Mouse (Mus musculus) heart, postnatal 0 days (tissue): ENCODE measurements around the gene Olfr710. TPM values are rescaled to one million over a fixed set of nuclear protein-coding genes. Genes with fewer than 3 reads are reported as not detected.
"Not testable (repeated sequence)": the region's sequence is repeated elsewhere in the genome, so short reads cannot be mapped to it uniquely, and the experiment has no call there.

Source experiments
- ATAC-seq: fragments of 200-750 bp; cut with Nextera tagmentation; 2 replicates; pipeline ENCODE4 v1.8.0; 2017; ENCODE audit warnings: low read depth, moderate number of reproducible peaks, moderate library complexity; ENCODE audit not compliant: insufficient read depth
- DNase-seq: peaks from one replicate; pipeline ENCODE4 v3.0.0-alpha.2; 2016; ENCODE audit warnings: low spot score
- H3K27ac ChIP-seq: fragments of 300-500 bp; sonication (generic); 2 replicates; pipeline ENCODE4 v1.5.1; 2014; ENCODE audit warnings: low read depth, mild to moderate bottlenecking
- H3K27me3 ChIP-seq: fragments of 300-500 bp; sonication (generic); 2 replicates; pipeline ENCODE4 v1.6.1; 2014; ENCODE audit warnings: low read length, mixed read lengths; ENCODE audit not compliant: control insufficient read depth, insufficient read depth
- H3K36me3 ChIP-seq: fragments of 300-500 bp; sonication (generic); replicated peaks from 2 replicates; pipeline ENCODE4 v1.6.1; 2014; ENCODE audit warnings: low read length, mixed read lengths; ENCODE audit not compliant: control insufficient read depth, insufficient read depth
- H3K4me1 ChIP-seq: fragments of 300-500 bp; sonication (generic); 2 replicates; pipeline ENCODE4 v1.6.1; 2014; ENCODE audit warnings: antibody characterized with exemption; ENCODE audit not compliant: control insufficient read depth, insufficient read depth
- H3K4me2 ChIP-seq: fragments of 300-500 bp; sonication (generic); 2 replicates; pipeline ENCODE4 v1.6.1; 2014; ENCODE audit warnings: low read depth, mild to moderate bottlenecking, low read length, moderate library complexity
- H3K4me3 ChIP-seq: fragments of 300-500 bp; sonication (generic); 2 replicates; pipeline ENCODE4 v1.5.1; 2014; ENCODE audit warnings: low read depth, low read length
- H3K9ac ChIP-seq: fragments of 300-500 bp; sonication (generic); replicated peaks from 2 replicates; pipeline ENCODE4 v1.6.1; 2014; ENCODE audit warnings: low read depth, low read length, mixed read lengths
- H3K9me3 ChIP-seq: fragments of 300-500 bp; sonication (generic); replicated peaks from 2 replicates; pipeline ENCODE4 v1.6.1; 2016; ENCODE audit warnings: low read length; ENCODE audit not compliant: control insufficient read depth
- CTCF ChIP-seq: IDR thresholded peaks from 2 replicates; pipeline ENCODE4 v1.5.1; 2016; ENCODE audit warnings: antibody characterized with exemption, control low read depth, low read depth
- EP300 ChIP-seq: IDR thresholded peaks from 2 replicates; pipeline ENCODE4 v1.6.1; 2016; ENCODE audit warnings: antibody characterized with exemption, low read depth
- WGBS: fragments of 180-500 bp; shearing (Covaris S2); extraction: QIAGEN DNeasy Blood & Tissue Kit; methylation state at CpG from one replicate; pipeline ENCODE4 v1.1.7; 2014; 5-methylcytosine and 5-hydroxymethylcytosine counted together
- polyA plus RNA-seq: library from polyadenylated mRNA; unstranded; fragments of >200 nt; fragmentation: Nextera tagmentation; extraction: Ambion mirVana; gene quantifications from 2 replicates; pipeline ENCODE4 v1.2.1, GENCODE M21; 2015
- total RNA-seq: library from RNA; depleted of rRNA; stranded (reverse); fragments of >200 nt; gene quantifications from 2 replicates; pipeline ENCODE4 v1.2.3, GENCODE M21; 2014; ENCODE audit warnings: low replicate concordance; rRNA removed

The Olfr710 gene
- total and polyA plus RNA-seq, 2 experiments from 2014 or later, result not detected

DNA sequence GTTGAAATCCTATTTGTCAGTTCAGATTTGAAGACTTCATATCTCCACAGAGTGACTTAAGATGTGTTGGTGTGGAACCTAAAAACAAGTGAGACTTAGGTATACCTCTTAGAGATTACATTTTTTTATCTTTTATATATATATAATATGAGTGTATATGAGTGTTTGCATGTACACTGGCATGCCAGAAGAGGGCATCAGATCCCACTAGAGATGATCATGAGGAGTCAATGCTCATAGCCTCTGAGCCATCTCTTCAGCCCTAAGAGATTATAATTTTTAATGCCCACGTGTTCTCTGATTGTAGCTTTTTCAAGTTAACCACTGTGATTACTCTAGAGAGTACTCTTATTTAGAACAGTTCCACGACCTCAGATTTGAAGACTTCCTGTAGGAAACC, 40.4 kb downstream of the Olfr710 start, which contains the start of gene Olfr1532-ps1:
Olfr1532-ps1 (plus strand) TSS at position 326 of the 400 bp plus-strand sequence.
- TF ChIP-seq CTCF (no peak), EP300 (no peak)
- ATAC-seq (no peak), DNase-seq (no peak)
- no peak within 1 kb of the TSS for H3K4me2 ChIP-seq
- WGBS, result 35% methylated on average over 2 of the region's 2 CpGs
- H3K9me3 ChIP-seq, result no peaks in the 10 kb centered on the region
- H3K4me1 ChIP-seq, result no peaks in the 10 kb centered on the region
- H3K27me3 ChIP-seq, result no peaks in the 10 kb centered on the region
- no peak within 1 kb of the TSS for H3K27ac ChIP-seq
- H3K9ac ChIP-seq, result no peak within 1 kb of the TSS
- no peak within 1 kb of the TSS for H3K4me3 ChIP-seq
- H3K36me3 ChIP-seq, result no peaks in the 10 kb centered on the region

GRCm38 (mm10) chr7:106901141-106901540, 47.0 kb downstream of the Olfr710 start, which contains the start of gene Olfr707:
Gene Olfr707 (minus strand): TSS chr7:106901241.
- H3K27ac ChIP-seq, H3K36me3 ChIP-seq, H3K4me2 ChIP-seq, ATAC-seq, DNase-seq, H3K27me3 ChIP-seq, H3K9ac ChIP-seq, H3K4me1 ChIP-seq, H3K9me3 ChIP-seq, H3K4me3 ChIP-seq: not testable (repeated sequence)
- WGBS, result 71% methylated on average over 3 of the region's 3 CpGs

Other genes with a start within 250 kb of the Olfr710 start
- gene Olfr695, start 231.9 kb downstream of the Olfr710 start, total RNA-seq, result not detected in 2 replicates
- not detected in 2 replicates for gene Olfr695, start 231.9 kb downstream of the Olfr710 start, polyA plus RNA-seq
- gene Olfr697, start 205.9 kb downstream of the Olfr710 start, total RNA-seq, result not detected in 2 replicates
- gene Olfr697, start 205.9 kb downstream of the Olfr710 start, polyA plus RNA-seq, result not detected in 2 replicates
- gene Olfr698, start 192.9 kb downstream of the Olfr710 start, total RNA-seq, result not detected in 2 replicates
- not detected in 2 replicates for gene Olfr698, start 192.9 kb downstream of the Olfr710 start, polyA plus RNA-seq
- not detected in 2 replicates for gene Olfr699, start 155.1 kb downstream of the Olfr710 start, total RNA-seq
- not detected in 2 replicates for gene Olfr699, start 155.1 kb downstream of the Olfr710 start, polyA plus RNA-seq
- not detected in 2 replicates for gene Olfr700, start 139.5 kb downstream of the Olfr710 start, total RNA-seq
- not detected in 2 replicates for gene Olfr700, start 139.5 kb downstream of the Olfr710 start, polyA plus RNA-seq
- not detected in 2 replicates for gene Olfr701, start 134.2 kb downstream of the Olfr710 start, total RNA-seq
- not detected in 2 replicates for gene Olfr701, start 134.2 kb downstream of the Olfr710 start, polyA plus RNA-seq
- gene Olfr702, start 114.4 kb downstream of the Olfr710 start, total RNA-seq, result not detected in 2 replicates
- gene Olfr702, start 114.4 kb downstream of the Olfr710 start, polyA plus RNA-seq, result not detected in 2 replicates
- gene Olfr703, start 105.0 kb downstream of the Olfr710 start, total RNA-seq, result not detected in 2 replicates
- not detected in 2 replicates for gene Olfr703, start 105.0 kb downstream of the Olfr710 start, polyA plus RNA-seq
- not detected in 2 replicates for gene Olfr704, start 85.1 kb downstream of the Olfr710 start, total RNA-seq
- gene Olfr704, start 85.1 kb downstream of the Olfr710 start, polyA plus RNA-seq, result not detected in 2 replicates
- not detected in 2 replicates for gene Olfr705, start 71.4 kb downstream of the Olfr710 start, total RNA-seq
- not detected in 2 replicates for gene Olfr705, start 71.4 kb downstream of the Olfr710 start, polyA plus RNA-seq
- not detected in 2 replicates for gene Olfr706, start 60.1 kb downstream of the Olfr710 start, total RNA-seq
- not detected in 2 replicates for gene Olfr706, start 60.1 kb downstream of the Olfr710 start, polyA plus RNA-seq
- not detected in 2 replicates for gene Olfr707, start 47.1 kb downstream of the Olfr710 start, total RNA-seq
- gene Olfr707, start 47.1 kb downstream of the Olfr710 start, polyA plus RNA-seq, result not detected in 2 replicates
- gene Olfr1532-ps1, start 40.3 kb downstream of the Olfr710 start, total RNA-seq, result not detected in 2 replicates
- gene Olfr1532-ps1, start 40.3 kb downstream of the Olfr710 start, polyA plus RNA-seq, result not detected in 2 replicates
- gene Olfr709-ps1, start 16.1 kb downstream of the Olfr710 start, total RNA-seq, result not detected in 2 replicates
- not detected in 2 replicates for gene Olfr709-ps1, start 16.1 kb downstream of the Olfr710 start, polyA plus RNA-seq
- not detected in 2 replicates for gene Olfr6, start 15.6 kb upstream of the Olfr710 start, total RNA-seq
- not detected in 2 replicates for gene Olfr6, start 15.6 kb upstream of the Olfr710 start, polyA plus RNA-seq
- gene Olfr711, start 27.1 kb upstream of the Olfr710 start, total RNA-seq, result not detected in 2 replicates
- not detected in 2 replicates for gene Olfr711, start 27.1 kb upstream of the Olfr710 start, polyA plus RNA-seq
- gene Olfr2, start 57.8 kb upstream of the Olfr710 start, total RNA-seq, result not detected in 2 replicates
- not detected in 2 replicates for gene Olfr2, start 57.8 kb upstream of the Olfr710 start, polyA plus RNA-seq
- not detected in 2 replicates for gene Olfr713, start 82.9 kb upstream of the Olfr710 start, total RNA-seq
- not detected in 2 replicates for gene Olfr713, start 82.9 kb upstream of the Olfr710 start, polyA plus RNA-seq
- not detected in 2 replicates for gene Olfr714, start 122.7 kb upstream of the Olfr710 start, total RNA-seq
- gene Olfr714, start 122.7 kb upstream of the Olfr710 start, polyA plus RNA-seq, result not detected in 2 replicates
- not detected in 2 replicates for gene Olfr17, start 144.9 kb upstream of the Olfr710 start, total RNA-seq
- not detected in 2 replicates for gene Olfr17, start 144.9 kb upstream of the Olfr710 start, polyA plus RNA-seq
- gene Olfr715b, start 162.1 kb upstream of the Olfr710 start, total RNA-seq, result not detected in 2 replicates
- gene Olfr715b, start 162.1 kb upstream of the Olfr710 start, polyA plus RNA-seq, result not detected in 2 replicates
- not detected in 2 replicates for gene Olfr715, start 182.8 kb upstream of the Olfr710 start, total RNA-seq
- not detected in 2 replicates for gene Olfr715, start 182.8 kb upstream of the Olfr710 start, polyA plus RNA-seq
- not detected in 2 replicates for gene Olfr716, start 190.0 kb upstream of the Olfr710 start, total RNA-seq
- not detected in 2 replicates for gene Olfr716, start 190.0 kb upstream of the Olfr710 start, polyA plus RNA-seq
- gene Nlrp14, start 218.7 kb upstream of the Olfr710 start, total RNA-seq, result not detected in 2 replicates
- not detected in 2 replicates for gene Nlrp14, start 218.7 kb upstream of the Olfr710 start, polyA plus RNA-seq